Mouse (Mus musculus) urinary bladder, postnatal 4 days (tissue): ENCODE results near the gene Hps6.
A peak's percentile ranks its signal among the peaks of the same experiment; 100 is the strongest.

Experiments used
- DNase-seq, 2 experiments: peaks; one replicate each; pipeline ENCODE4 v3.0.0; 2021 to 2022; ENCODE audit warnings: low spot score in 2 of 2

Hps6 gene

DNA sequence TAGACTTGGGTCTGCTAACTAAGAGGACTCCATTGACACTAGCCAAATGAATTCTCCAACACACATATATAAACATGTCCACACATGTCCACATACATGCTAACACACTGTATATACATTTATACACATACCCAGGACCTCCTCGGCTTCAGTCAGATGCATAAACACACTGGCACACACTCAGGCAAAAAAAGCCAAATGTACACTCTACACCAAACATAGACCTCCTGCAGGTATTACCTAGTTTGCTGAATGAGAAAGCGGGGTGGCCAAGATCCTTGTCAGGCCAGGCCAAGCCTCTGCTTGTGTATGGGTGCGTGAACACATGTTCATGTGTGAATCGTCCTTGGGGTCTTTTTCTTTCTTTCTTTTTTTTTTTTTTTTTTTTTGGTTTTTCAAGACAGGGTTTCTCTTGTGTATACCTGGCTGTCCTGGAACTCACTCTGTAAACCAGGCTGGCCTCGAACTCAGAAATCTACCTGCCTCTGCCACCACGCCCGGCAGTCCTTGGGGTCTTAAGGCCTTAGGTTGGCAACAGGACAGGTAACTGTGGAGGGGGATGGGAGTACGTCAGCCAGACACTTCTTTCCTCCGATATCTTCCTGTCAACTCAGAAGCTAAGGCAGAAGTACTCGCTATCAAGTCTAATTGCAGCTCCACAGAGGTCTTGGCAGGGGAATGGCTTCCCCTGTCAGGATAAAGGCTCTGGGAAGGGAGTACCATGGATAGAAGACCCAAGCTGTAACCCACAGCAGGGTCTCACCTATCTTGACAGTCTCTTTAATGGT, 27.1 kb downstream of the Hps6 start:
- DNase-seq: no peak

- DNase-seq: no peak
These were observed 28.6 kb downstream of the Hps6 start for GRCm38 (mm10) chr19:46031689-46032432.

- DNase-seq: no peak
These were observed 29.6 kb downstream of the Hps6 start for GRCm38 (mm10) chr19:46032731-46033510.

DNA sequence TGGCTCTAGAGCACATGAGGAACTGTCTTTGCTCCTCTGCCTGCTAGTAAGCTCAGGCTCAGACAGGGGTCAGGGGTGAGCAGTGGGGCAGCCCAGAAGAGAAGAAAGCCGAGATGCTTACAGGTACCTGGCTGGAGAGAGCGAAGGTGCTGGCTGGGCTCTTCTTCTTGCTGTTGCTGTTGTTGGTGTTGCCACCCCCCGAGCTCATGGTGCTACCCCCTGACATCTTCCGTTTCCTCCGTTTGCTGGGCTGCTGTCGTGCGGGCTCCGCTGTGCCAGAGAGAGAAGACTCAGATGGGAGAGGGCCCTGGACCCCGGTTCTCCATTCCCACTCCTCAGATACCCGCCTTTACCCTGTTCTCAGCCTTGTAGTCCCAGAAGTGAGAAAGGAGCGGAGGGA, 30.6 kb downstream of the Hps6 start:
- DNase-seq: no peak

DNA sequence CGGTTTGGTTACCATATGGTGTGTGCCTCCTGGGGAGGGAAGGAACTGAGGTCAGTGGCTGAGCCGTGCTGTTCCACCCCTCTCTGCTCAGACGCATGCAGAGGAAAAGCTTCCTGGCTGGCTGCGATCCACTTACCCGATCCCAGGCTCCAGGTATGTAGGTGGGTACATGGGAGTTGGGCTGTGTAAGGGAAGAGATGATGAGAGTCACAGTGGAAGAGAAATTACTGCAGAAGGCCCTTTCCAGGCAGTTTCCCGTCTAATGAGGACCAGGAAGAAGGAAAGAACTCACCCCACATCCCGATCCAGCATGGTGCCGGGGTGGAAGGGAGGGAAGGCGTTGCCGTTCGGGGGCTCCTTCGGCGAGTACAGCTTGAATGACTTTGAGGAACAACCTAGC, 32.7 kb downstream of the Hps6 start:
- no peak for DNase-seq

- no peak for DNase-seq
These were observed 33.4 kb downstream of the Hps6 start for GRCm38 (mm10) chr19:46036477-46037242.

DNA sequence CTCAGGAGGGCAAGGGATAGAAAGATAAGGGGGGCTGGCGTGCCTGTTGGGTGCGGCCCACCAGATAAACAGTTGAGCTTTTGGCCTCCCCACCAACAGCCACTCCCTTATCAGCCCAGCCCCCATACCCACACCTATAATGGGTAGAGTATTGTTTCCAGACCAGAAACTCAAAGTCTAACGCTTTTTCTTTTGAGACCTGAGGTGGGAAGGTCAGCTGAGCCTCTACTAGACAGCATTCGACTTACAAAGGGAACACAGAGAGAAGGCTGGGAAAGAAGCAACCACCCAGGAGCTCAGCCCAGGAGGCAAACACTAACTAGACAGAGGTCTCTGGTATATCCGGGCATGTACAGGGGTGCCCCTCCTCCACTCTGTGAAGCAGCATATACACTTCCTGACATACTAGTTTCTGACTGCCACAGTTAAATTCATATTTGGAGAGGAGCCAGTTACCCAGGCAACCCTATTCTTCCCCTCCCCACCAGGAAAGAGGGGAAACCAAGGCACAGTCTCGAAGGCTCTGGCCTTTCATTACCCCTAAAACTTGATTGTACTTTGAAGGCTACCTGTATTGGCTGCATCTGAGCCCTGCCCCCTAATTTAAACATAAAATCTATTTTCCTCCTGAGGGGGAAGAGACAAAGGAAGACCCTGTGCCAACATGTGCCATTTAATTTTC, 34.1 kb downstream of the Hps6 start:
- no peak for DNase-seq

- DNase-seq: no peak
These were observed 34.9 kb downstream of the Hps6 start for GRCm38 (mm10) chr19:46037925-46038850.

- no peak for DNase-seq
These were observed 35.5 kb downstream of the Hps6 start for GRCm38 (mm10) chr19:46038851-46039260.

DNA sequence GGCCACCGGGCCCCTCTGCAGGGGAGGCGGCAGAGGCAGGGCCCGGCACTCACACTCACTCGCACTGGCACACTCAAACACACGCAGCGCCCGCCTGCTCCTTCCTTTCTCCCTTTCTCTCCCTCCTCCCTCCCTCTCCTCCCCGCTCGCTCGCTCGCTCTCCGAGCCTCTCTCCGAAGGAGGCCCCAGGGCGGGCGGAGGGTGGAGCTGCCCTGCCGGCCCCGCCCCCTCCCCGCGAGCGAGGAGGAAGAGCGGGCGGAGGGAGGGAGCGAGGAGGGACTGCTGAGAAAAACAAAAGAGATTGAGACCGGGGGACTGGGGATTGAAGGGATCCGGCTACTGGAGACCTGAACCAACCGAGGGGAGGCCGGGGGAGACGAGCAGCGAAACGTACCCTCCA, 36.2 kb downstream of the Hps6 start:
- DNase-seq: peak; percentile 87 to 89

DNA sequence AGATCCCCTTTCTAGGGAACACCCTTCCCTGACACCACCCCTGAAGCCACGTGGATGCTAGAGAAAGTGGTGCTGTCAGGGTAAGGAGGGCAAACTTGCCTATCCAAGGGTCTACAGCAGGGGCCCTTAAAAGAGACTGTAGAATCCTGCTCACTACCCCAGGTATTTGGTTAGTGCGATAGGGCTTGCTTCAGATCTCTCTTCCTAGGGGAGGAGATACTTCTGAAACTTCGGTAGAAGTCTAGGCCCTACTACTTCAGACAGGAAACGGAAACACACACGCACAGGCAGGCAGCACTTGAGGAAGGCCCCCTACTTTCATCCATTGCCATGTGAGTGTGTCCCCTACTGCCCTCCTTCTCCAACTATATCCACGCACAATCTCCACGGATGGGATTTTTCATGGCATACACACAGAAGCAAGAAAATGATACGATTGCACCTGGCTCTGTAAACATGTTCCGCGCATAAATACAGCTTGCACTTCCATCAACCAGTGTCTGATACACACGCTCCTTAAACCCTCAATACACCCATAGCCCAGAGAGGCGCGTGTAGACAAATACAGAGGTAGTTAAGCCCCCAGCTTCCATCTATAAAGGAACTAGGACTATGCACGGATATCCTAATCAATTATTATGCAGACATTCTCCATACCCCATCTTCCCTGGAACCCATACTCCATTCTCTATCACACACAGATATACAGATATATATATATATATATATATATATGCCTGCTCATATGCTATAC, 37.0 kb downstream of the Hps6 start:
- DNase-seq: no peak

DNA sequence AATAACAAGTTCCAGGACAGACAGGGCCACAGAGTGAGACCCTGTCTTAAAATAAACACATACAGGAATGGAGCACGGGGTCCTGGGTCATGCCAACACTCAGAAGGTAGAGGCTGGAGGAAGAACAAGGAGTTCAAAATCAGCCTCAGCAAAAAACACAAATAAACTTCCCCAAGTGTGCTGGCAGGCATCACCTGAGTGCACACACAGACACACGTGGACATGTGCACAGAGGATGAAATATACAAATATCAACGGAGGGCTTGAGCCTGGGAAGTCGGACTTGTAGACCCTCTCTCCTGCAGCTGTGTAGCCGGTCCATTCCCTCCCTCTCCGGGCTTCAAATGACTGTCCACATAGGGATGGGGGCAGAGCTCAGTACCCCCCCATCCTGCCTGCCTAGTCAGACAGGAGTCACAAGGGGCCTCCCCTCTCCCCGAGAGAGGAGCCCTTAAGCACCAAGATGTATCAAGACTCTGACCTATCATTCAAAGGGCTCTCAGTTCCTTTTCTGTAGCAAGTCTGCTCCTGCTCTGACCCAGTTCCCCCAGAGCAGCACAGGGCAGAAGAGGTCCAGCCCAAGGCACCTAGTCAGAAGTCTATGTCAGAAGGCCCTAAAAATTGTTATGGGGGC, 38.1 kb downstream of the Hps6 start:
- no peak for DNase-seq

DNA sequence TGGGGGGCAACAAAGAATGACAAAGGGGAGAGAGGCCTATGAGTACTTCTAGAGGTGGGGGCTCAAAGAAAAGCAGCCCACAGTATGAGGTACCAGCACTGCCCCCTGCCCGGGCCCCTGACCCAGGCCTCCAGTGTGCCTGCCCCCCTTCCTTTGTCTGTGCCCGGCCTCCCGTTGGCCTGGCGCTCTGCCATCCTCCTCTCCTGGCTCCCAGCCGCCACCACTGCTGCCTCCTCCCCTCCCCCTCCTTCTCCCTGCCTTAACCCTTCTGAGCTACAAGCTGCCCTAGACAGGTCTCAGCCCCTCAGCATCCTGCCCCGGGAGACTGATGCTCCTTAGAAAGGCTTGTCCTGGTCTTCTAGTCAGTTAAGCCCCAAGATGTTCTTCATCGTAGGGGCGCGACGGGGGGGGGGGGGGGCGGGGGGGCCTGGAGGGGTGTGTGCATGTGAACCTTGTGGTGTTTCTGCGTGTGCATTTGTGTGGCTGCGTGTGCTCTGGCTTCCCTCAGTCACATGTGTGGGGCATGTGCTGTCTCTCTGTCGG, 38.7 kb downstream of the Hps6 start:
- DNase-seq: peak; percentile 81 to 90

GRCm38 (mm10) chr19:46042476-46043011, 39.2 kb downstream of the Hps6 start:
- no peak for DNase-seq

DNA sequence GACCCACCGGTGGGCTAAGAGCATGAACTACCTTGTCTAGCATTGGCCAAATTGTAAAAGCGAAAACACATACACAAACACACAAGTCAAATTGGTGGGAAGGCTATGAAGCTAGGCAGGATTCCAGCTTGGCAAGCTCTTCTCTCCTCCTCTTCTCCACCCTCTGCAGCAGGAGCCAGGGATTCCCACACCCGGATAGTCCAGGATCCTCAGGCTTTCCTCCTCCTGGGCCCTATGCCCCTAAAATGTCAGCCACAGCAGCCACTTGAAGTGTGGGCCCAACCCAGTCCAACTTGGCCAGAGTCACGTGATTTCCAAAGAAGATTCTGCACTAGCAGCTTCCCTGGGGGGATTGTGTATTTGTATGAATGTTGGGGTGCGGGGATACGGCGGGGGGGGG, 40.1 kb downstream of the Hps6 start:
- DNase-seq: peak in 1 of 2 experiments; percentile 65

DNA sequence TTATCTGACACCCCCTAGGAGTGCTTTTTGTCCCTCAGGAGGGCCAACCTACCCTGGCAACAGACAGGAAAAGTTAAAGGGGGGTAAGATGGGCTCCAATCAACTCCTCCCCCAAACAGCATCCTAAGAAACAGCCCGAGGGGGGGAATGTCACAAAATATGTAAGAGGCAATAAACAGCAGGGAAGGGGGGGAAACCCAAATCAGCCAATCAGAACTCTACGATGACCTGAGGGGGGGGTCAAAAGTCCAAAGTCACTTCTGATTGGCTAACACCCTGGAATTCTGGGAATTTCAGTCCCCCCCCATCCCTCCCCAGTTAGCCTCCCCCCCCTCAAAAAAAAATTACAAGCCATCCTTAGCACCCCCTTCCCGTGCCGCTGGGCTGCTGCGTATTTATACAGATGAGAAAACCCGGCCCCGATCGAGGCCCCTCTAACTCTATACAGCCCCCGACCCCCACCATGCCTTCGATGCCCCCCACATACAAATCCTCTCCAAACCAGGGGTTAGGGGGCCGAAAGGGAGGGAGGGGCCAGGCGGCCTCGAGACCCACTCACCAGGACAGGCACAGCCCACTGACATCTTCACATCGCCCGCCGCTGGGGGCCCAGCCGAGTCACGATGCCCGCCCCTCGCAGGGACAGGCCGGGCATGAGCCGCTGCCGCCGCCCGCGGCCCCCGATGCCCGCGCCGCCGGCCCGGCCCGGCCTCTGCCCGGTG, 41.1 kb downstream of the Hps6 start, which contains the start of gene Pprc1:
Pprc1 (plus strand) TSS at position 616 of the 722 bp plus-strand sequence.
- no peak for DNase-seq

GRCm38 (mm10) chr19:46044993-46045695, 41.8 kb downstream of the Hps6 start, which contains the start of gene Ldb1:
TSS of gene Ldb1 (minus strand) at chr19:46045214.
- DNase-seq: peak; percentile 84
